Comparison of ENCODE assay signal across 8 mouse cellular contexts in genomic region chr10:32889652-32890506, GRCm38 (mm10). TPM values are rescaled to one million over a fixed set of nuclear protein-coding genes. Genes with fewer than 3 reads are reported as not detected.
DNase-seq lines count a peak whose midpoint lies in the region; ATAC-seq and TF ChIP-seq lines count a peak whose summit lies in the region.

Nkain2 (minus strand) TSS chr10:32890462.

- no peak for TF ChIP-seq POLR2A in small intestine, adult 2 months (IDR thresholded peaks at IDR 0.05; ENCODE audit: low read depth, low read length)

- under 1% methylated on average over 57 of the region's 81 CpGs for WGBS in hindbrain, embryonic 12.5 days
- under 1% methylated on average over 81 of the region's 81 CpGs for WGBS in midbrain, embryonic 10.5 days
- WGBS in small intestine, adult 2 months = 2% methylated on average over 80 of the region's 81 CpGs

- H3K36me3 ChIP-seq in hindbrain, embryonic 12.5 days = no peaks in the 10 kb centered on the region
- H3K36me3 ChIP-seq in midbrain, embryonic 10.5 days = no peaks in the 10 kb centered on the region
- H3K36me3 ChIP-seq in small intestine, adult 2 months (ENCODE audit: control insufficient read depth, insufficient read depth, low read length) = no peaks in the 10 kb centered on the region

- DNase-seq in R1 (ENCODE audit: low read depth, low spot score) = peak; percentile 87
- DNase-seq in cerebellum, adult 9-11 months = peak; percentile 20
- DNase-seq in frontal cortex, postnatal 10 days (ENCODE audit: low spot score in 2 of 2) = peak; percentile 40 to 68
- peak; percentile 75 for DNase-seq in layer of hippocampus, postnatal 36 days
- DNase-seq in midbrain, embryonic 10.5 days (ENCODE audit: low spot score) = peak; percentile 88
- no peak for DNase-seq in spleen, postnatal 36 days (ENCODE audit: low spot score in 2 of 2)

- H3K4me1 ChIP-seq in hindbrain, embryonic 12.5 days = no peaks in the 10 kb centered on the region
- H3K4me1 ChIP-seq in midbrain, embryonic 10.5 days = peaks cover 10% of the 10 kb centered on the region; the same call in 1 of the 2 replicates
- no peaks in the 10 kb centered on the region for H3K4me1 ChIP-seq in small intestine, adult 2 months (ENCODE audit: control insufficient read depth, insufficient read depth, insufficient read length, low read length)

- H3K27me3 ChIP-seq in hindbrain, embryonic 12.5 days = no peaks in the 10 kb centered on the region
- no peaks in the 10 kb centered on the region for H3K27me3 ChIP-seq in midbrain, embryonic 10.5 days (ENCODE audit: low read depth, poor library complexity, severe bottlenecking)
- peaks cover 4% of the 10 kb centered on the region; the same call in 1 of the 2 replicates for H3K27me3 ChIP-seq in small intestine, adult 2 months (ENCODE audit: control insufficient read depth, insufficient read depth, low read length)

- peak; percentile 85 for ATAC-seq in hindbrain, embryonic 12.5 days (ENCODE audit: low FRiP score)

- TF ChIP-seq CTCF in small intestine, adult 2 months (IDR thresholded peaks at IDR 0.05; ENCODE audit: extremely low read depth, insufficient read length, insufficient replicate concordance, low read depth, low read length) = no peak

- peak within 1 kb of the TSS; percentile 85 for H3K4me3 ChIP-seq in hindbrain, embryonic 12.5 days
- H3K4me3 ChIP-seq in midbrain, embryonic 10.5 days = peak within 1 kb of the TSS; percentile 84
- peak within 1 kb of the TSS; percentile 41 for H3K4me3 ChIP-seq in small intestine, adult 2 months (ENCODE audit: low read depth, low read length)

- peak within 1 kb of the TSS; percentile 82 for H3K9ac ChIP-seq in hindbrain, embryonic 12.5 days

- H3K4me2 ChIP-seq in hindbrain, embryonic 12.5 days (replicated peaks) = peak within 1 kb of the TSS; percentile 66

- H3K9me3 ChIP-seq in hindbrain, embryonic 12.5 days (replicated peaks) = no peaks in the 10 kb centered on the region
- H3K9me3 ChIP-seq in midbrain, embryonic 10.5 days (replicated peaks) = no peaks in the 10 kb centered on the region

- peak within 1 kb of the TSS; percentile 72 for H3K27ac ChIP-seq in hindbrain, embryonic 12.5 days
- H3K27ac ChIP-seq in midbrain, embryonic 10.5 days (replicated peaks) = peak within 1 kb of the TSS; percentile 89
- no peak within 1 kb of the TSS for H3K27ac ChIP-seq in small intestine, adult 2 months (ENCODE audit: insufficient read depth, low read depth, low read length)

RNA-seq across cellular contexts. Expression of gene Nkain2, which starts in this region (rescaled TPM):
- polyA plus RNA-seq in hindbrain, embryonic 12.5 days (2016; fragmentation: Nextera tagmentation; extraction: Ambion mirVana) = 4.1 and 5.3 TPM in 2 replicates
- total RNA-seq in layer of hippocampus, postnatal 36 days (2021) = 10 to 100 TPM; 26.3 to 26.7 TPM
- polyA plus RNA-seq in midbrain, embryonic 10.5 days (2016; fragmentation: Nextera tagmentation; extraction: Ambion mirVana) = 0.88 and 1.1 TPM in 2 replicates
- 0.04 TPM in 1 of 2 replicates, not detected in the other for polyA plus RNA-seq in small intestine, adult 2 months (2012; rRNA removed)

Comparison
In these comparisons a context has a peak if more than half of its experiments do, and no peak if none do; other contexts are left out.
1. DNase-seq: peak in R1 (single experiment), cerebellum, adult 9-11 months (single experiment), frontal cortex, postnatal 10 days (2 of 2), layer of hippocampus, postnatal 36 days (2 of 2) and midbrain, embryonic 10.5 days (single experiment); none in spleen, postnatal 36 days (0 of 2).
2. Peak in every context shown above with its lines, with median percentiles within 50 percentile points of each other: H3K4me3 ChIP-seq.